Mouse (Mus musculus): ENCODE data around the gene Hoxb9.

- TF ChIP-seq CTCF (IDR thresholded peaks at IDR 0.05; ENCODE audit: extremely low read depth, insufficient read depth, low read length), result no peak
- TF ChIP-seq POLR2A (IDR thresholded peaks at IDR 0.05; ENCODE audit: extremely low read depth, insufficient read depth, low read length), result no peak
These were observed 17.0 kb upstream of the Hoxb9 start for GRCm38 (mm10) chr11:96254221-96254620.

Measured in cortical plate, adult 2 months (tissue).